Mouse (Mus musculus) WW6 (cell line): ENCODE measurements around the gene Cpeb4.

Source experiments
- DNase-seq: peaks from one replicate; pipeline ENCODE4 v3.0.0-alpha.2; 2013; ENCODE audit warnings: low read depth, low spot score

The Cpeb4 gene

DNA sequence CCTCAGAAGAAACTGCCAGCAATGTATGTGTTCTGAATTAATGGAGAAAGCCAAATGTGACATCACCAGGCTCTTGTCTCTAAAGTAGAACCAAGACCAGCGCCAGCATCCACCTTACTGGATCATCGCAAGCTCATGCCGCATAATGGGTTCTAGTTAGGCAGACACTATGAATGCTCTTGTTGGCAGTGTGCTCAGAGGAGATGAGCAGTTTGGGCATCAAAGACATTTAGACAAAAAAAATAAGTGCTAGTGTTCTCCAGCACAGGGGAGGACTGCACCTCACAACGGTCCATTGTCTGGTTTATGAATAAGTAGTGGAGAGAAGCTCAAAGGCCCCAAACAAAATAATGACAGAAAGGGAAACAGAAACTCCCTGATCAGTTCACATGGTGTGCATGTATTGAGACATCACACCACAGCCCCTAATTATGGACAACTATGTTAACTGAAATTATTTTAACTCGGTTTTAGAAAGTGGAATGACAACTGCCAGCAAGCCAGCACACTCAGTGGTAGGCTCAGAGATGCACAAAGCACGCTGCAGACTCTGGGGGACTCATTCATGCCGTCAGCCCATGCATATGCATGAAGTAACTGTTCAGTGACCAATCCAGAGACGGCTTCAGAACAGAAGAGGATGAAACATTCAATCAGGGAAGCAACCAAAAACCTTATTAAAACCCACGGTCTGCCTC lies 25.1 kb upstream of the Cpeb4 start:
- no peak for DNase-seq

DNA sequence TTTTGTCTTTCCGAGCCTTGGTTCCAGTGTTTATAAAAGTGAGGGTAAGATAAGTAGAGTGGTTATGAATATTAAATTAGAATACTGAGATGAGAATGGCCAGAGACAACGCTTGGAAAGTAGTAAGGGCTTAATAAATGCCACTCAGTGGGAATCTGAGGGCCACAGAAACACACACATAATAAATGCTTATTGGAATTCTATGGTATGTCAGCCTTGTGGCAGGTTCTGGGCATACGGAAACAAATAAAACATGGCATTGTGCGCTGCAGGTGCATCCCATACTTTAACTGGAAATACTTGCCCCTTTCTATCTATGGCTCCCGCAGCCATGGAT lies 24.6 kb upstream of the Cpeb4 start:
- DNase-seq = no peak

DNA sequence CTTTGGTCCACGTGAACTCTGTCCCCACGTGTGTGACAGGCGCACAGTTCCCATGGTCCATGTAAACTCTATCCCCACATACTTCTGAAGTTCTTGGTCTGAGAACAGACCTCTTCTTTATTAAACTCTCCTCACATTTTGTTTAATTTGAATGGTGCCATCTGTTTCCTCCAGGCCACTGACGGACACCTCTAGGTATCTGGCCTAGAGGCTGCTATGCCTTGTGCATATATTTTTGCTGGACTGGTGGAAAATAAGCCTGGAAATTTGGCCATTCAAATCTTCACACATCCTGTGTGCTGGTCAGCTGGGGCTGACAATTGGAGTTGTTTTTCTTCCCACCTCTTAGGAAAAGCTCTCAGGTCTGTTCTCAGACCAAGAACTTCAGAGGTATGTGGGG lies 23.3 kb upstream of the Cpeb4 start:
- no peak for DNase-seq

DNA sequence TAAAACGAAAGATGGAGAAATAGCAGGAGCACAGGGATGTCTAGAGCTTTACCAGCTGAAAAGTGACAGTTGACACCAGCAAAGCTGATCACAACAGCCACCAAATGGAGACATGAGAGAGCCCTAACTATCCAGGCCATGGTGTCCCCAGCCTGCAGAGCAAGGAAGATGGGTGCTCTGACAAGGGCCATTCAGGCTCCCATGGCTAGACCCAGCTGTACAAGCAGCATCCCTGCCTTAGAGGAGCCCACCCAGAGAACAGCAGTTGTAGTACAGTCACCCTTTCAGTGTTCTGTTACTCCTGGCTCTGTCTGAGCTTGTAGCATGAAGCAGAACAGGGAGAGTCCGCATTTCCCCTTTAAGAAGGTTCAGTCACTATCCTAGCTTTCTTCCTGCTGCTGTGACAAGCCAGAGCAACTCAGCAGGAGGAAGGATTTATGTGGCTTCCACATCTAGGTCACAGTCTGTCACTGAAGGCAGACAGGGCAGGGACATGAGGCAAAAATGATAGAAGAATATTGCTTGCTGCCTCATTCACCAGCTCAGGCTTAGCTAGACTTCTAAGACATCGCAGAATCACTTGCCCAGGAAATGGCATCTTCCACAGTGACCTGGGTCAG lies 21.7 kb upstream of the Cpeb4 start:
- DNase-seq = no peak

DNA sequence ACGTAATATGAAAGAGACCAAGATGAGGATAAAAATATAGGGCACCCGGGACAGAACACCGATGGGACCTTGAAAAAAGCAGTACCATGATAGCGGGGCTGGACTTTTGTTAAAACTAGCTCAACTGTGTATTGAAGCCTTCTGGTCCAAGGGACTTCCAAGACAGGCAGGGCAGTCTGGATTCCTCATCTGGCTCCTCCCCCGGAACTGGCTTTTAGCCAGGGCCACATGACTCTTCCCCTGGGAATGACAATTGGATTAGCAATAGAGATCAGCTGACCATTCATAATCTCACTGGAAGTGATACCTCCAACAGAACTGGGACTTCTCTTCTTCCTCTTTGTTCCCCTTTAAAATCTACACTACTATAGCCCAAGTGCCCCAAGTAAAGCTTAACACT lies 21.0 kb upstream of the Cpeb4 start:
- DNase-seq = no peak

DNA sequence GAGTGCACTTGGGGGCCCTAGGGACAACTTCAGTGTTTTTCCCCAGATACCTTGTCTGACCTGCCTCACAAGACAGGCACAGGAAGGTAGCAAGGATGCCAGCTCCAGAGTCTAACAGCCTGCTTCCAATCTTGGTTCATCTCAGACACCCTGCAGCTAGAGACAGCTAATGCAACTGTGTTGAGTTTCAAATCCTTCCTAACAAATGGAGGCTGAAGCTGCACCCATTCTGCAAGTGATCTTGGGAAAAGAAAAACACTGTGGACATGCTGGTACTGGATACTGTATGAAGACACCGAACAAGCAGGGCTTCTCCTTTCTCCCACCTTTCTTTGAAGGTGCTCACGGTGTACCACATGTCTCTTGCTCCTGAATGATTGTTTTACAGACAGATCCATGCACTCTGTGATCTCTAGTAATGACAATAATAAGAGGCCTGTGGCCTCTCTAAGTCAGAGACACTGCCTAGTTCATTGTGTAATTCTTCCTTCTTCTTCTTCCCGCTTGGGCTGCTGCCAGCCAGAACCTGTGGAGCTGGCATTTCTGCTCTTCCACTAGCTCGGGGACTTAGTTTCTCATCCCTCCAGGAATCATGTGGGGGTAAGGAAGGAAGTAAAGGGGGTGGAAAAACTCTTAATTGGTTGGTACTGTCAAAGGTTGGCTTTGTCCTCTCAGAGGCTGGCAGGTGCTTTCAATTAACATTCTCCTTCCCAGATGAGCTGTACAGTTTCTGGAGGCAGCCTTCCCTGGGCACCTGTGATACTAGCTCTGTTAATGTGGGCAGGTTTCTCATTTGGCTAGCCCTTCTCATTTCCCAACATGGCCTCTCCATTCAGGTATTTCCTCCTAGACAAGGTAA lies 20.1 kb upstream of the Cpeb4 start:
- DNase-seq = no peak

DNA sequence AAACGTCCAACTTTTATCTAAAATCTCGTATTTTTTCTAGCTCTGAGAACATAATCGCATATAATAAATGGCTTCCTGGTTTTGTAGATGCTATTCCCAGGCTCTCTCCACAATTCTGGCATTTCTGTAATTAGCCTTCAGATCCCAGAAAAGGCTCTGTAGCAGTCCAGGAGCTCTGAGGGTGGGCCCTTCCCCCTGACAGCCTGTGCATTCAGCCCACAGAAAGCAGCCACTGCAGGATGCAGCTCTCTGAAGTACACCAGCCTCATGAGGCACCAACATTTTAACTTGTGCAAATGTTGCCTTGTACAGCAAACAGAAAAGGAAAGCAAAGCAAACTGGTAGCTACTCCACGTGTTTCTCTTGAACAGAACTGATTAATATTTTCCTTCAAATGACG lies 17.1 kb upstream of the Cpeb4 start:
- no peak for DNase-seq

DNA sequence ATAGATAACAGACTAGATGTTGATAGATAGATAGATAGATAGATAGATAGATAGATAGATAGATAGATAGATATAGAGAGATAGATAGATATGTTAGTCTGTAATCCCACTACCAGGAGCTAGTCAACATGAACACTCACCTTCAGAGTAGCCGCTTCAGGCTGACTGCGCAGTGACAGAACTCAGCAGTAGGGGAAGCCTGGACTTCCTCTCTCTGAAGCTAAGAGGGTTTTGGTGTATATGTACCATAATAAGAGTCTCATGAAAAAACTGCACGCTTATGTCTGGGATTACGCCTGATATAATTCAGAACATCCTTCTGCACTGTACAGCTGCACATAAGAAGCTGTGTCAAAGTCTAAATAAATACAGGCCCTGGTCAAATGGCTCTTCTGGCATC lies 14.5 kb upstream of the Cpeb4 start:
- DNase-seq = no peak

DNA sequence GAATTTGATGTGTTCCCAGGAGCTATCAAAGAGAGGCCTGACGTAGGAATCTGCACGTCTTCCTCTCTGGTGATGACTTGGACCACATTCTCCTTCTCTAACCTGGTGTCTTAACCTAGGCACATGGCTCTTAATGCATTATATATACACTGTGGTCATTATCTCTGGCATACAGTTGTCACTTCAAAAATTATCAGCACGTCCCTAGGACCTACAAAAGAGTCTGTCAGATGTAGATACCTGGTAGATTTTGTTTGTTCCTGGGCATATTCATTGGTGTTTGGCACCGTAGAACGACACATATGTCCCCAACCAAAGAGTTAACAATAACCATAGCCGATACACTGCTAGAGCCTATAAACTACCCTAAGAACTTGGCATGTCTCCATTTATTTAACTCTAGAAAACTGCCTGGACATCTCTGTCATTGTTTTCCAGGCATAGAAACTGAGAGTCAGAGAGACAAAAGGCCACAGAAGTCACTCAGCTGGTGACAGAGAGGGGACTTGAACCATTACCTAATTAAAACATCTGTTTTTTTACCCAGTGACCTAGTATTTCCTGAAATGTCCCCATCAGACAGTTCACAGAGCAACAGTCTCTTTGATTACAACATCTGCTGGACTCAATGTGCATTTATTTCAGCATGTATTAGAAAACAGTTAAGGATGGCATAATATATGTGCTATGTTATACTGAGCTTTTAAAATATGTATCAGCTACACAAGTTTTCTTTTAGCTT lies 10.7 kb upstream of the Cpeb4 start:
- no peak for DNase-seq

DNA sequence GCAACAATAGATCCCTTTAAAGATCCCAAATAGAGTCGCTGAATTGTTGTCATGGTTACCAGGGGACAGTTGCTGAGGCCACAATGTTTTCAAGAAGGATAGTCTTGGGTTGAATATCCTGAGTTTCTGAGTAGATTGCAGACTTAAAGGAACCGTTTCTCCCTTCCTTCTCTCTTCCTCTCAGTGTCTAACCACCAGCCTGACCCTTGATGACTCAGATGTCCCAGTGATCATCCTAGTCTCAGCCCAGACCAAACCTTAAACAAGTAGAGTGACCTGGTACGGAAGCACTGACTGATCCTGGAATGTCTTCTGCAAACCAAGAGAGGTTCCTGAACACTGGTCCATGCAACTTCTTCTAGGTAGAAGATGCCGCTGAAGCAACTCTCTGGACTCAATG lies 4.0 kb upstream of the Cpeb4 start:
- no peak for DNase-seq

DNA sequence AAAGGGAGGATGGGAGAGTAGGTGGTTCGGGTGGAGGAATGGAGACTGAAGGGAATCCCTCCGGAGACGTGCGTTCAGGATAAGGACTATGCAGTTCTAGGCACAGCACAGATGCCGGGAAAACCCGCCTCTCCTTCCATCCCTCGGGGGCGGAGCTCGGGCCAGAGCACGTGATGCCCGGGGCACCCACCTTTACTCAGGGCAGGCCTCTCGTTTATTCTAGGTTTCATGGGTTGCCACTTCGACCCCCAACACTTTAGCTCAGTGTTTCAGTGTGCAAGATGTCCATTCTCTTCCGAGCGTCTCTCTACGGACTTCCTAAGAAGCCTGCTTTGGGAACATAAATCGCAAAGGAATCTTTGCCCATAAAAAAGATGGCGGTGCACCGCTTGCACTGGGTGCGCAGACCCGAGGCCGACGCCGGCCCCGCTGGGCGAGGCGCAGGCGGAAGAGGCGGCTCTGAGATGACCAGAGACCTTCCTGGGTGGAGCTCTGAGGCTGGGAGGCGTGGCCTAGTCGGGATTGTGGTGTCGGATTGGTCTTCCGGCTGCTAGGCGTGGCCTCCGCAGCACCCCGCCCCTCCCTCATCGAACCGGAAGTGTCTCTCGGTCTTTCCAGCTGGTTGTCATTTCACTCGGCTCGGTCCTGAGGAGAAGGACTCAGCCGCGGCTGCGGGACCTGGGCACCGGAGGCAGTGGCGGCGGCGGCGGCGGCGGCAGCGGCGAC lies 1.6 kb upstream of the Cpeb4 start:
- peak; percentile 97 for DNase-seq

DNA sequence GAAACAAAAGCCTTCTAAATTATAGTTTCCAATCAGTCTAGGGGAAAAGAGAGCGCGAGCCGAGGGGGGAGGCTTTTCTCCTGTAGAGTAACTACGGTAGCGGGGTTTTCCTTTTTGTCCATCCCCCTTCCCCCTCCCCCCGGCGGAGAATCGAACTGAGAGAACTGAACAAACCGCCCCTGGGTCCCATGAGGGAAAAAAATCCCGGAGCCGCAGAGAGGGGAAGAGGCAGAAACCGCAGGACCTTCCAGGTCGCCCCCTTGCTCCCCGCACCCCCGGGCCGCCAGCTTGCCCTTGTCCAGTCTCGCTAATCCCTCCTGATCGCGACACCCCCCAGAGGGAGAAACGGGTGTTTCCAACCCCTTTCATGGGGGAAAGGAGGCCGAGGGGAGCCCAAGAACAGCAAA lies 873 bp upstream of the Cpeb4 start:
- no peak for DNase-seq

DNA sequence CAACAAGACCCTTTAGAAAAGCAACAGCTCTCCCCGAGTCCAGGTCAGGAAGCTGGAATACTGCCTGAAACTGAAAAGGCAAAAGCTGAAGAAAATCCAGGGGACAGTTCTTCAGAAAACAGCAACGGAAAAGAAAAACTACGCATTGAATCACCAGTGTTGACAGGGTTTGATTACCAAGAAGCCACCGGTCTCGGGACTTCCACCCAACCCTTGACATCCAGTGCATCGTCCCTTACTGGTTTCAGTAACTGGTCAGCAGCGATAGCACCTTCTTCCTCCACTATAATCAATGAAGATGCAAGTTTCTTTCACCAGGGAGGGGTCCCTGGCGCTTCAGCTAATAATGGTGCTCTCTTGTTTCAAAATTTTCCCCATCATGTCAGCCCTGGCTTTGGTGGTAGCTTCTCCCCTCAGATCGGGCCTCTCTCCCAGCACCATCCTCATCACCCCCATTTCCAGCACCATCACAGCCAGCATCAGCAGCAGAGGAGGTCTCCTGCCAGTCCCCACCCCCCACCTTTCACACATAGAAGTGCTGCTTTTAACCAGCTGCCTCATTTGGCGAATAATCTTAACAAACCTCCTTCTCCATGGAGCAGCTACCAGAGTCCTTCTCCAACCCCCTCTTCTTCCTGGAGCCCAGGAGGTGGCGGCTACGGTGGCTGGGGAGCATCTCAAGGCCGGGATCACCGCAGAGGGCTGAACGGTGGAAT lies 693 bp downstream of the Cpeb4 start:
- DNase-seq = no peak

DNA sequence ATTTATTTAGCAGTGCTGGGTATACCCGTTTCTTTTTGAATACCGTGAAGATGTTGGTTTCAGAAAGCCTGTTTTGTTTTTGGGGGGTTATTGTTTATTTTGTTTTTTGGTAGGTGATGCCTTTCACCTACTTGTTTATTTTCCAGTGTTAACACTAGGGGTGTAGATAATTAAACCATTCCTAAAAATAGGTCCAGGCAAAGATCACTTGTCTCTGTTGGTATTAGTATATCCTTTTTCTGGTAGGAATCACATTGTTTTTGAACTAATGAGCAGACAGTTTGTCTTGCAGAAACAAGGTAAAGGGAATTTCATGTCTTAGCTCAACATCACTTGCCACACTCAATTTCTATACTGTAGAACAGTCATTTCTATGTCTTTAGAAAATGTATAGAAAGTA lies 2.1 kb downstream of the Cpeb4 start:
- DNase-seq = no peak

DNA sequence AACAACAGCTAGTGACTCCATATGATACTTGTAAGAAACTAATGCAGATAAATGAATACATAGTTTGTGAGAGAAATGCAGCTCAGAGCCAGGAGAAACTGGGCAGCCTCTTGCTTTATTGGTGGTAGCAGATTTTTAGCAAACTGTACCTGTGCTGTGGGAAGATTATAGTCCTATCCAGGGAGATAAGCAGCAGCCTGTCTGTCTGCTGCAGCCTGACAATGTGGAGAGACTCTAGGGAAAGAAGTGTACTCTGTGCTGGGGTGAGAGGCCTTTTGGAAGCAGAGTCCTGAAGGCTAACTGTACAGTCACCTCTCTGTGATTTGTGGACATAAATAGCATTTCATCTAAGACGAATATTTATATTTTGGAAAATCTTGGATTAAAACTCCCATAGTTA lies 11.7 kb downstream of the Cpeb4 start:
- no peak for DNase-seq

DNA sequence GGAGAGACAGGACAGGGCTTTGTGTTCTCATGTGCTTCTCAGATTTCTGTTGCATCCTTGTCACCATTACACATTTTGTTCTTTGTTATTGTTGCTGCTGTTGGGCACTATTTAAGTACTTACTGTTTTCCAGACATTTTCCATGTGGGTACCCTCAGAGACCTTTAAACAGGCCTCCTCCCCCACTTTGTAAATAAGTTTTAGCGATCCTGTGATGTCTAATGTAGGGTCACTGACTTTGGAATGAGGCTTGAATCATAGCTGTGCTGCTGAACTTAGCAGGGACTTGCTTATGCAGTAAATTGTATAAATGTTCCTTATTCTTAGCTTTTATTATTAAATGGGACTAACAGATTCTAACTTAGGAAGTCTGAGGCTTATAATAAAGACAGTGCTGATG lies 13.8 kb downstream of the Cpeb4 start:
- DNase-seq = no peak

DNA sequence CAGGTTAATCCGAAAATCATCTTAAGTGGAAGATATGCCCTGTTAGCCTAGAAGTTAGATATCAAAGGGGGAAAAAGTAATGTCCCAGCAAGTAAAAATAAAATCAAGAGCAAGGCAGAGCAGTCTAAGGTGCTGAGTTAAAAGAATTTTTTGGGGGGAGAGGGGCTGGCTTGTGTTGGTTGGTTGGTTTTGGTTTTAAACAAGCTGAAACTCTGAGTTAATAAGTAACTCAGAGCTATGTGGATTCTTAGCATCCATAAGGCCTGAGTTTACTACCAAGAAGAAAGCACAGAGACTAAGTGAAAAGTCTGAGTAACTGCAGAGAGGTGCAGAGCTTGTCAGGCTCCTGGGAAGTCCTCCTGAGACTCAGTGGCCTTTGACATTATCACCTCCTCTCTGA lies 16.2 kb downstream of the Cpeb4 start:
- DNase-seq = no peak

DNA sequence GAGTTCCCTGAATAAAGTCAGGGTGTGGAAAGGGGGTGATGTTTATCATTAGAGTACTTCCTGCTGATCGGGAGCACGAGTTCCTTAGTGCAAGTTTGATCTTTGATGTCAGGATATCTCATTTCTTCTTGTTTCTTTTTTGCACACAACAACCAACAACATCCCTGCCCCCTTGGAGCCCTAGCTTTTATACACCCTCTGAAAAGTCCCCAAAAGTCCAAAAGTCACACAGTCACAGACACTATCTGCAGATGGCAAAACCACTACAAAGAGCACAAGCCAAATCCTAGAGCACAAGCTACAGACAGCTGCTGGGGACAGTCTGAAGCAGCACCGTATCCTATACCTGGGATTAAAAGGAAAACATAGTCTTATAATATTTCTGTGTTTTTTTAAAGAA lies 20.1 kb downstream of the Cpeb4 start:
- no peak for DNase-seq

DNA sequence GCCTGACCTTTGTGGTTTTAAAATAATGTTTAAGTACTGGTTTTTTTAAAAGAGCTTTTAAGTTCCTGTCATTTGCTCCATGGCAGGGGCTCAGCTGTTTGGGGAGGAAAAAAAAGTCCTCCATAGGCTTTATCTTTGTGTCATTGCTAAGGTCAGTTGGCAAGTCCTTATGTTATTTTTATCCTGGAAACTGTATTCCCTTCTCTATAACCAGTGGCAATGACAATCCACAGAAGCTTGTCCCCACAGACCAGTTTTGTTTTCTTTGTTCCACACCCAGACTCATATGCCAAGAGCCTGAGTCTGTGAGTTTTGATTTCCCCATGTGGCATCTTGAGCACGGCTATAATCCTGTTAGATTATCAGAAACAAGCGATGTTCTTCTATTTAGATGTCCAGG lies 21.6 kb downstream of the Cpeb4 start:
- DNase-seq = no peak

DNA sequence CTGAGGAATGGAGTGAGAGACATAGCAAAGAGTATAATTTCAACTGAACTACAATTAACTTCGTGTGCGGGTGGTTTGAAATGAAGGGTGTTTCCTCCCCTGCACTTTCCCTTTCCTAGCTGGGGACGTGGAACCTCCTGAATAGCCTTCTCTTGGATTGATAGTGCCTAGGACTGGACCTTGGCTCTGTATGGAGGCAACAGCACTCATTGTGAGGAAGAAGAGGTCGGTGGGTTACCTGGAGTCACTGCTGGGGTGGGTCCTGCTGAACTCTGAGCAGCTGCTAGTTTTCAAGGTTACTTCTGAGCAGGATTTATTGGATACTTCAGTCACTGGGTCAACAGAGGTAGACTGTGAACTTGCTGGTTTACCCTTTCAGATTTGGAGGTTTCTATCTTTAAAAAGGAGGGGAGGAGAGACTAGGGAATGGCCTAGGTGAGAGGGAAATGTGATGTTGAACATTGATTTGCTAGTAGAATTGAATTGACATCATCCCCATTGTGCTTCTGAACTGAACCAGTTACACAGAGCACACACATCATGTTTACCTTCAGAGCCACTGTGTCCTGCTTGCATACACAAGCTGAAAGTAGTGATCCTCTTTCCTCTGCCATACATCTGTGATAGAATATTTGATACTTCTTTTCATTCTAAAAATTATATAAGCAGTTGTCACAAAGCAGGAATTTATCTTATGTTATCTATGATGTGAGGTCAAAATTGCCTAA lies 24.2 kb downstream of the Cpeb4 start:
- DNase-seq = no peak
